ENCODE assay signal across 9 mouse cellular contexts in the genomic region with DNA sequence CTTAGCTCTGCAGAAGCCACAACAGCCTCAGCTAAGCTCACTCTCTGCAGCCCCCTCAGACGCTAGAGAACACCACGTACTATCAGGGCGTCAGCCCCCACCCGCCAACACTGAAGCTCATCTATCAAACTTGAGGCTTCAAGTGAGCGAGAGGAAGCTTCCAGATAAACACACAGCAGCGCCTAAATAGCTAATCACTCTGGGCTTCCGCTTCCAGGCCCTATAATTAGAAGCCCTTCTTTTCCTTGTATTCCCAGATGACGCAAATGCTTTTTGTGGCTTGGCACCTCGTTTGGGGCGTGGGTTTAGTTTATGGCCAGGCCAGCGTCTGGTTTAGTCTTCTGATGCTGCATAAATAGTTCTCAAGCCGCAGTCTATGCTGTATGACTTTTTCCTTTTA.
DNase-seq lines count a peak whose midpoint lies in the region; ATAC-seq and TF ChIP-seq lines count a peak whose summit lies in the region.
"Had no signal": no experiment of that assay in that cellular context is flagged by ENCODE, and none has a peak within 500 bp of the region (broad histone marks: within the 10 kb centered on the region; RNA-seq: fewer than 3 reads in every experiment).

No protein-coding gene starts in this region.

- ATAC-seq in neural tube, embryonic 11.5 days (ENCODE audit: insufficient read depth, low FRiP score, low TSS enrichment): no peak
- no peak for ATAC-seq in neural tube, embryonic 15.5 days (ENCODE audit: low FRiP score)
- ATAC-seq in midbrain, embryonic 11.5 days (ENCODE audit: low FRiP score): no peak

- no peak for TF ChIP-seq POLR2A in myocyte (IDR thresholded peaks at IDR 0.05; ENCODE audit: insufficient read length, low read depth)

- no peaks in the 10 kb centered on the region for H3K79me2 ChIP-seq in myocyte (ENCODE audit: control insufficient read depth, insufficient read depth)

- H3K9ac ChIP-seq in neural tube, embryonic 11.5 days (ENCODE audit: low read length): no peak overlapping the region
- H3K9ac ChIP-seq in neural tube, embryonic 15.5 days (replicated peaks): no peak overlapping the region
- H3K9ac ChIP-seq in midbrain, embryonic 11.5 days (ENCODE audit: low read length): no peak overlapping the region

- H3K4me2 ChIP-seq in neural tube, embryonic 11.5 days (ENCODE audit: low read depth): no peak overlapping the region
- no peak overlapping the region for H3K4me2 ChIP-seq in neural tube, embryonic 15.5 days
- peak overlapping the region; percentile 81 for H3K4me2 ChIP-seq in myocyte (ENCODE audit: low read depth)
- H3K4me2 ChIP-seq in midbrain, embryonic 11.5 days: no peak overlapping the region

- peak; percentile 20 for DNase-seq in neural tube, embryonic 11.5 days (ENCODE audit: low spot score)
- peak; percentile 87 for DNase-seq in gastrocnemius, adult 18-20 months (ENCODE audit: low spot score)
- DNase-seq in kidney, adult 11 months: peak; percentile 75
- DNase-seq in left cerebral cortex, postnatal 10 days (ENCODE audit: extremely low spot score in 1 of 2, low spot score in 2 of 2): peak; percentile 49 to 60
- DNase-seq in thymus, postnatal 0 days (ENCODE audit: low spot score): no peak
- DNase-seq in midbrain, embryonic 11.5 days (ENCODE audit: low spot score, missing footprints): no peak

- no peaks in the 10 kb centered on the region for H3K27me3 ChIP-seq in neural tube, embryonic 11.5 days (ENCODE audit: control insufficient read depth, insufficient read depth, low read length)
- no peaks in the 10 kb centered on the region for H3K27me3 ChIP-seq in neural tube, embryonic 15.5 days (replicated peaks)
- no peaks in the 10 kb centered on the region for H3K27me3 ChIP-seq in myocyte (ENCODE audit: control insufficient read depth, insufficient read depth, insufficient read length)
- no peaks in the 10 kb centered on the region for H3K27me3 ChIP-seq in midbrain, embryonic 11.5 days (ENCODE audit: control insufficient read depth, insufficient read depth, low read length)

- intact Hi-C loops in left cerebral cortex, postnatal 10 days (cut with DNase I): no loop called here

- H3ac ChIP-seq in myocyte (ENCODE audit: control insufficient read depth, insufficient read length): no peak overlapping the region

- no peak overlapping the region for H3K27ac ChIP-seq in neural tube, embryonic 11.5 days (ENCODE audit: low read depth, low read length)
- no peak overlapping the region for H3K27ac ChIP-seq in neural tube, embryonic 15.5 days (replicated peaks)
- no peak overlapping the region for H3K27ac ChIP-seq in midbrain, embryonic 11.5 days (ENCODE audit: low read depth, low read length)
- H3K27ac ChIP-seq: macrophage had no signal

- H3K9me3 ChIP-seq in neural tube, embryonic 11.5 days (ENCODE audit: control insufficient read depth, low read length): no peaks in the 10 kb centered on the region
- no peaks in the 10 kb centered on the region for H3K9me3 ChIP-seq in neural tube, embryonic 15.5 days (replicated peaks)
- H3K9me3 ChIP-seq in midbrain, embryonic 11.5 days (ENCODE audit: control insufficient read depth, low read length): no peaks in the 10 kb centered on the region

- H3K4me3 ChIP-seq in neural tube, embryonic 11.5 days (ENCODE audit: low read depth, low read length): no peak overlapping the region
- H3K4me3 ChIP-seq in neural tube, embryonic 15.5 days (replicated peaks): no peak overlapping the region
- H3K4me3 ChIP-seq in myocyte: no peak overlapping the region
- H3K4me3 ChIP-seq in midbrain, embryonic 11.5 days (ENCODE audit: low read depth, low read length): no peak overlapping the region

- no peaks in the 10 kb centered on the region for H3K36me3 ChIP-seq in neural tube, embryonic 11.5 days (ENCODE audit: control insufficient read depth, insufficient read depth, low read length)
- H3K36me3 ChIP-seq in neural tube, embryonic 15.5 days: no peaks in the 10 kb centered on the region
- H3K36me3 ChIP-seq in myocyte (ENCODE audit: control insufficient read depth, insufficient read depth): no peaks in the 10 kb centered on the region
- H3K36me3 ChIP-seq in midbrain, embryonic 11.5 days (ENCODE audit: control insufficient read depth, insufficient read depth, low read length): no peaks in the 10 kb centered on the region

- 23% methylated on average over 12 of the region's 12 CpGs for WGBS in neural tube, embryonic 11.5 days
- 18% methylated on average over 12 of the region's 12 CpGs for WGBS in neural tube, embryonic 15.5 days
- 73% methylated on average over 12 of the region's 12 CpGs for WGBS in midbrain, embryonic 11.5 days

- H3K4me1 ChIP-seq in neural tube, embryonic 11.5 days (ENCODE audit: control insufficient read depth, insufficient read depth, low read length): no peaks in the 10 kb centered on the region
- no peaks in the 10 kb centered on the region for H3K4me1 ChIP-seq in neural tube, embryonic 15.5 days
- no peaks in the 10 kb centered on the region for H3K4me1 ChIP-seq in midbrain, embryonic 11.5 days (ENCODE audit: control insufficient read depth, insufficient read depth, low read length)

TF ChIP-seq in myocyte, 11 proteins besides CTCF, POLR2A, EP300 and RAD21:
- TF ChIP-seq TCF12 (IDR thresholded peaks at IDR 0.05; ENCODE audit: insufficient read depth, poor library complexity, severe bottlenecking) (no peak), USF1 (IDR thresholded peaks at IDR 0.05; ENCODE audit: low read depth) (no peak), CEBPB (IDR thresholded peaks at IDR 0.05; ENCODE audit: insufficient read depth, poor library complexity, severe bottlenecking) (peak; percentile 68; the same call in 1 of the 2 replicates)

Comparison
In these comparisons a context has a peak if more than half of its experiments do, and no peak if none do; other contexts are left out.
1. DNase-seq: peak in neural tube, embryonic 11.5 days (single experiment), gastrocnemius, adult 18-20 months (single experiment), kidney, adult 11 months (single experiment) and left cerebral cortex, postnatal 10 days (2 of 2); none in thymus, postnatal 0 days (single experiment) and midbrain, embryonic 11.5 days (single experiment).